Mouse (Mus musculus): ENCODE results near the gene Ccdc13. TPM values are rescaled to one million over a fixed set of nuclear protein-coding genes. Genes with fewer than 3 reads are reported as not detected.

Ccdc13 gene
- polyA plus RNA-seq, 1 experiment from 2014 or later: 0.18 TPM

- H3K4me2 ChIP-seq (ENCODE audit: low read depth, low read length): no peak overlapping the region
- H3K4me3 ChIP-seq (ENCODE audit: low read depth, low read length): no peak overlapping the region
- 49% methylated on average over 4 of the region's 4 CpGs for WGBS
- ATAC-seq (replicated peaks; ENCODE audit: insufficient number of reproducible peaks, low FRiP score, low TSS enrichment, low read depth) (no peak), DNase-seq (ENCODE audit: low spot score) (no peak)
- H3K9me3 ChIP-seq (replicated peaks; ENCODE audit: control insufficient read depth, low read length): no peaks in the 10 kb centered on the region
- H3K27me3 ChIP-seq (ENCODE audit: control insufficient read depth, insufficient read depth, low read length): no peaks in the 10 kb centered on the region
- no peak overlapping the region for H3K27ac ChIP-seq (replicated peaks; ENCODE audit: low read depth, low read length)
- no peak overlapping the region for H3K9ac ChIP-seq (replicated peaks; ENCODE audit: low read length)
- H3K36me3 ChIP-seq (replicated peaks; ENCODE audit: control insufficient read depth, insufficient read depth, low read depth, low read length): no peaks in the 10 kb centered on the region
- H3K4me1 ChIP-seq (ENCODE audit: control insufficient read depth, insufficient read depth, low read length): no peaks in the 10 kb centered on the region
These were observed 30.8 kb upstream of the Ccdc13 start for GRCm38 (mm10) chr9:121869973-121870515.

GRCm38 (mm10) chr9:121869432-121869831 is 30.2 kb upstream of the Ccdc13 start:
- Histone ChIP-seq H3K9me3 (replicated peaks; ENCODE audit: control insufficient read depth, low read length) (no peaks in the 10 kb centered on the region), H3K4me2 (ENCODE audit: low read depth, low read length) (no peak overlapping the region), H3K9ac (replicated peaks; ENCODE audit: low read length) (no peak overlapping the region), H3K4me3 (ENCODE audit: low read depth, low read length) (no peak overlapping the region), H3K36me3 (replicated peaks; ENCODE audit: control insufficient read depth, insufficient read depth, low read depth, low read length) (no peaks in the 10 kb centered on the region), H3K27me3 (ENCODE audit: control insufficient read depth, insufficient read depth, low read length) (no peaks in the 10 kb centered on the region), H3K27ac (replicated peaks; ENCODE audit: low read depth, low read length) (no peak overlapping the region), H3K4me1 (ENCODE audit: control insufficient read depth, insufficient read depth, low read length) (no peaks in the 10 kb centered on the region)
- ATAC-seq (replicated peaks; ENCODE audit: insufficient number of reproducible peaks, low FRiP score, low TSS enrichment, low read depth) (no peak), DNase-seq (ENCODE audit: low spot score) (no peak)
- 88% methylated on average over 5 of the region's 5 CpGs for WGBS

- no peak overlapping the region for H3K9ac ChIP-seq (replicated peaks; ENCODE audit: low read length)
- no peaks in the 10 kb centered on the region for H3K9me3 ChIP-seq (replicated peaks; ENCODE audit: control insufficient read depth, low read length)
- ATAC-seq (replicated peaks; ENCODE audit: insufficient number of reproducible peaks, low FRiP score, low TSS enrichment, low read depth): no peak
- 91% methylated on average over 6 of the region's 6 CpGs for WGBS
- H3K4me1 ChIP-seq (ENCODE audit: control insufficient read depth, insufficient read depth, low read length): no peaks in the 10 kb centered on the region
- H3K36me3 ChIP-seq (replicated peaks; ENCODE audit: control insufficient read depth, insufficient read depth, low read depth, low read length): no peaks in the 10 kb centered on the region
- DNase-seq (ENCODE audit: low spot score): no peak
- H3K27me3 ChIP-seq (ENCODE audit: control insufficient read depth, insufficient read depth, low read length): no peaks in the 10 kb centered on the region
- H3K4me3 ChIP-seq (ENCODE audit: low read depth, low read length): no peak overlapping the region
- no peak overlapping the region for H3K4me2 ChIP-seq (ENCODE audit: low read depth, low read length)
- no peak overlapping the region for H3K27ac ChIP-seq (replicated peaks; ENCODE audit: low read depth, low read length)
These were observed 29.0 kb upstream of the Ccdc13 start for GRCm38 (mm10) chr9:121868236-121868635.

- WGBS: 94% methylated on average over 6 of the region's 6 CpGs
- H3K27me3 ChIP-seq (ENCODE audit: control insufficient read depth, insufficient read depth, low read length): no peaks in the 10 kb centered on the region
- ATAC-seq (replicated peaks; ENCODE audit: insufficient number of reproducible peaks, low FRiP score, low TSS enrichment, low read depth) (no peak), DNase-seq (ENCODE audit: low spot score) (no peak)
- no peaks in the 10 kb centered on the region for H3K36me3 ChIP-seq (replicated peaks; ENCODE audit: control insufficient read depth, insufficient read depth, low read depth, low read length)
- H3K9ac ChIP-seq (replicated peaks; ENCODE audit: low read length): no peak overlapping the region
- H3K4me2 ChIP-seq (ENCODE audit: low read depth, low read length): no peak overlapping the region
- no peaks in the 10 kb centered on the region for H3K9me3 ChIP-seq (replicated peaks; ENCODE audit: control insufficient read depth, low read length)
- no peaks in the 10 kb centered on the region for H3K4me1 ChIP-seq (ENCODE audit: control insufficient read depth, insufficient read depth, low read length)
- H3K27ac ChIP-seq (replicated peaks; ENCODE audit: low read depth, low read length): no peak overlapping the region
- H3K4me3 ChIP-seq (ENCODE audit: low read depth, low read length): no peak overlapping the region
These were observed 28.4 kb upstream of the Ccdc13 start for GRCm38 (mm10) chr9:121867632-121868031.

GRCm38 (mm10) chr9:121865425-121866008 is 26.3 kb upstream of the Ccdc13 start:
- ATAC-seq (replicated peaks; ENCODE audit: insufficient number of reproducible peaks, low FRiP score, low TSS enrichment, low read depth) (no peak), DNase-seq (ENCODE audit: low spot score) (no peak)
- Histone ChIP-seq H3K4me2 (ENCODE audit: low read depth, low read length) (no peak overlapping the region), H3K4me1 (ENCODE audit: control insufficient read depth, insufficient read depth, low read length) (no peaks in the 10 kb centered on the region), H3K36me3 (replicated peaks; ENCODE audit: control insufficient read depth, insufficient read depth, low read depth, low read length) (no peaks in the 10 kb centered on the region), H3K4me3 (ENCODE audit: low read depth, low read length) (no peak overlapping the region), H3K27me3 (ENCODE audit: control insufficient read depth, insufficient read depth, low read length) (no peaks in the 10 kb centered on the region), H3K9ac (replicated peaks; ENCODE audit: low read length) (no peak overlapping the region), H3K27ac (replicated peaks; ENCODE audit: low read depth, low read length) (no peak overlapping the region), H3K9me3 (replicated peaks; ENCODE audit: control insufficient read depth, low read length) (no peaks in the 10 kb centered on the region)
- 43% methylated on average over 3 of the region's 3 CpGs for WGBS

GRCm38 (mm10) chr9:121864837-121865236 is 25.6 kb upstream of the Ccdc13 start:
- WGBS: 64% methylated on average over 4 of the region's 4 CpGs
- ATAC-seq (replicated peaks; ENCODE audit: insufficient number of reproducible peaks, low FRiP score, low TSS enrichment, low read depth): no peak

GRCm38 (mm10) chr9:121860921-121861320 is 21.7 kb upstream of the Ccdc13 start:
- Histone ChIP-seq H3K4me3 (ENCODE audit: low read depth, low read length) (no peak overlapping the region), H3K27me3 (ENCODE audit: control insufficient read depth, insufficient read depth, low read length) (no peaks in the 10 kb centered on the region), H3K9ac (replicated peaks; ENCODE audit: low read length) (no peak overlapping the region), H3K36me3 (replicated peaks; ENCODE audit: control insufficient read depth, insufficient read depth, low read depth, low read length) (no peaks in the 10 kb centered on the region), H3K4me1 (ENCODE audit: control insufficient read depth, insufficient read depth, low read length) (no peaks in the 10 kb centered on the region), H3K27ac (replicated peaks; ENCODE audit: low read depth, low read length) (no peak overlapping the region), H3K9me3 (replicated peaks; ENCODE audit: control insufficient read depth, low read length) (no peaks in the 10 kb centered on the region), H3K4me2 (ENCODE audit: low read depth, low read length) (no peak overlapping the region)
- DNase-seq (ENCODE audit: low spot score) (no peak), ATAC-seq (replicated peaks; ENCODE audit: insufficient number of reproducible peaks, low FRiP score, low TSS enrichment, low read depth) (no peak)
- 88% methylated on average over 2 of the region's 2 CpGs for WGBS

More at GRCm38 (mm10) chr9:121864837-121865236, 25.6 kb upstream of the Ccdc13 start:
- no peaks in the 10 kb centered on the region for H3K9me3 ChIP-seq (replicated peaks; ENCODE audit: control insufficient read depth, low read length)
- DNase-seq (ENCODE audit: low spot score): no peak
- H3K27ac ChIP-seq (replicated peaks; ENCODE audit: low read depth, low read length): no peak overlapping the region
- H3K27me3 ChIP-seq (ENCODE audit: control insufficient read depth, insufficient read depth, low read length): no peaks in the 10 kb centered on the region
- H3K36me3 ChIP-seq (replicated peaks; ENCODE audit: control insufficient read depth, insufficient read depth, low read depth, low read length): no peaks in the 10 kb centered on the region
- no peak overlapping the region for H3K9ac ChIP-seq (replicated peaks; ENCODE audit: low read length)
- H3K4me2 ChIP-seq (ENCODE audit: low read depth, low read length): no peak overlapping the region
- no peak overlapping the region for H3K4me3 ChIP-seq (ENCODE audit: low read depth, low read length)
- H3K4me1 ChIP-seq (ENCODE audit: control insufficient read depth, insufficient read depth, low read length): no peaks in the 10 kb centered on the region

GRCm38 (mm10) chr9:121859345-121859744 is 20.1 kb upstream of the Ccdc13 start:
- ATAC-seq (replicated peaks; ENCODE audit: insufficient number of reproducible peaks, low FRiP score, low TSS enrichment, low read depth): no peak
- WGBS: 94% methylated on average over 2 of the region's 2 CpGs
- Histone ChIP-seq H3K4me2 (ENCODE audit: low read depth, low read length) (no peak overlapping the region), H3K4me3 (ENCODE audit: low read depth, low read length) (no peak overlapping the region), H3K9ac (replicated peaks; ENCODE audit: low read length) (no peak overlapping the region), H3K36me3 (replicated peaks; ENCODE audit: control insufficient read depth, insufficient read depth, low read depth, low read length) (no peaks in the 10 kb centered on the region), H3K27ac (replicated peaks; ENCODE audit: low read depth, low read length) (no peak overlapping the region), H3K4me1 (ENCODE audit: control insufficient read depth, insufficient read depth, low read length) (no peaks in the 10 kb centered on the region), H3K27me3 (ENCODE audit: control insufficient read depth, insufficient read depth, low read length) (no peaks in the 10 kb centered on the region), H3K9me3 (replicated peaks; ENCODE audit: control insufficient read depth, low read length) (no peaks in the 10 kb centered on the region)
- no peak for DNase-seq (ENCODE audit: low spot score)
